Mouse (Mus musculus) neutrophil, adult 5-6 weeks (primary cell): ENCODE results near the gene Nme4. TPM values are rescaled to one million over a fixed set of nuclear protein-coding genes. Genes with fewer than 3 reads are reported as not detected.
"Not testable (repeated sequence)": the region's sequence is repeated elsewhere in the genome, so short reads cannot be mapped to it uniquely, and the experiment has no call there.

Experiments
- ATAC-seq: fragments of 151-379, 151-347 bp; 2 replicates; pipeline ENCODE4 v1.8.0; 2017; ENCODE audit warnings: mild to moderate bottlenecking, moderate TSS enrichment; ENCODE audit not compliant: insufficient number of reproducible peaks, poor library complexity, low FRiP score, severe bottlenecking; ENCODE audit errors: extremely low read depth
- total RNA-seq: library from RNA; stranded (forward); fragments of 200-1000 nt; gene quantifications from 2 replicates; pipeline ENCODE4 v1.2.3, GENCODE M21; 2017

Gene Nme4
- total RNA-seq, 1 experiment from 2014 or later = 2.7 TPM

GRCm38 (mm10) chr17:26115205-26115898 lies 19.9 kb upstream of the Nme4 start:
- ATAC-seq = no peak

DNA sequence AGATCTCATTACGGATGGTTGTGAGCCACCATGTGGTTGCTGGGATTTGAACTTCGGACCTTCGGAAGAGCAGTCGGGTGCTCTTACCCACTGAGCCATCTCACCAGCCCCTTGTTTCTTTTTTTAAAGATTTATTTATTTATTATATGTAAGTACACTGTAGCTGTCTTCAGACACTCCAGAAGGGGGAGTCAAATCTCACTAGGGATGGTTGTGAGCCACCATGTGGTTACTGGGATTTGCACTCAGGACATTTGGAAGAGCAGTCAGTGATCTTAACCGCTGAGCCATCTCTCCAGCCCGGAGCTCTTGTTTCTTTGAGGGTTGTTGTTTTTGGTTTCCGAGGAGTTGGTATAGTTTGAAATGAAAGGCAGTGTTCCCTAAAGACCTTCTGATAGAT lies 19.1 kb upstream of the Nme4 start:
- not testable (repeated sequence) for ATAC-seq

GRCm38 (mm10) chr17:26114061-26114460 lies 18.7 kb upstream of the Nme4 start:
- ATAC-seq = no peak

DNA sequence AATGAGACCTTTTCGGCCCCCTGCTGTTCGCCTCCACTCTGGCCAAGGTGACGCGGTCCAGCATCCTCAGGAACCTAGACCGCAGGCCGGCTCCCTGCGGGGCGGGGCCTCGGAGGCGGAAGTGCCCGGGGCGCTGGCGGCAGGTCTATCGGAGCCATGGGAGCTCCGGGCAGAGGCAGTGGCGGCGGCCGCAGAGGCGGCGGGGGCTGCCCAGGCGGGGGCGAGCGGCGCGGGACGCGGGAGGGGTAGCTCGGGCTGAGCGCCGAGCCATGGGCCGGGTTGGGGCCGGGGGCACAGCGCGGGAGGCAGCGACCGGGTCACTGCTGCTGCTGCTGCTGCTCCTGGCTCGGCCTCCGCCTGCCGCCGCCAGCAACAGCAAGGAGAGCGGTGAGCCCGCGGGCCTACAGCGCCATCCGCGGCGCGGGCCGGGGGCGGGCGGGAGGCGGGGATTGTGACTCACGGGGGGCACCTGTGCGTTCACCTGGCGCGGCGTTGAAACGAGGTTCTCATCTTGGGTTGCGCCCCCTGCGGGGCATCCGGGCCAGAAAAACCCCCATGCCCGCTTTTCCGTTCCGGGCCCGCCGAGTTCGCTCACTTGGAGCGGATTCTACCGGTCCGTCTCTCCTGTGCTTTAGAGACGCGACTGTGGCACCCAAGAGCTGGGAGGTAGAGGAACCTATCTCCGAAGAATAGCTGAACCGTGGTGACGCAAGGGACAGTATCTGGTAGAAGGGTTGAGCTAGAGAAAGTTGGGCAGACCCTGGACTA lies 18.0 kb upstream of the Nme4 start, which contains the start of gene Tmem8:
Gene Tmem8, plus strand, starts transcription at position 119 of the 768 bp plus-strand sequence.
- ATAC-seq = peak; percentile 77

- no peak for ATAC-seq
These were observed 17.3 kb upstream of the Nme4 start for GRCm38 (mm10) chr17:26112751-26113150.

GRCm38 (mm10) chr17:26111722-26112121 lies 16.3 kb upstream of the Nme4 start:
- ATAC-seq = no peak

DNA sequence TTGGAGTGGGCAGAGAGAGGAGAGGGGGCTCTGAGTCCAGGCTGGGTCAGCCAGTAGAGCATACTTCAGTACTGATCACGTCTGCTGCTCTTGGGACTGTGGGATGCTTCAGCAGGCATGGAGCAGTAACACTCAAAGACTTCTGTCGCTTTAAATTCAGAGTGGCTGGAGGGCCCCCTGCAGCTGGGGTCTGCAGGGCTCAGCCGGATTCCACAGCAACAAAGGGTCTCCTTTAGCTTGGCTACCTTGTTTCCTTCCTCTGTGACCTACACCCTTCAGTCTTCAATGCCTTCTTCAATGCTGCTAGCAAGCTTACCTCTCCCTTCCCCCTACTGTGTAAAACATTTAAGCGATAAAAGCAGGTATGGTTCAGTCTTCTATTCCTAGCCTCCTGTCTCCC lies 15.6 kb upstream of the Nme4 start:
- ATAC-seq = no peak

DNA sequence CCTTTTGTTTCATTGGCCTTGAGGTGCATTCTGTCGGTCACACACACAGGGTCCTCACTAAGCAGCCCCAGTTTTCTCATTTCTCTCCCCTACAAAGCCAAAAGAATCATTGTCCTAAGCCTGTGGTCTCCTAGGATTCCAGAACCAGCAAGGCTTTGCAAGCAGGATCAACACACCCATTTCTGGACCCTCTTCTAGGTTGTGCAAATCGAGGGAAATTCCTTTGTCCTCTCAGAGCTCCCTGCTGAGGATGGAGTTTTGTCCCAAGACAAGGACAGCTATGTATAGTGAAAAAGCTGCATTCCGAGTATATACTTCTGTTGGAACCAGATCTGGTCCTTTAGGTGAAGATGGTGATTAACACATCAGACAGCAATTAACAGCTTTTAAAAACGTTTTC lies 14.8 kb upstream of the Nme4 start:
- no peak for ATAC-seq

DNA sequence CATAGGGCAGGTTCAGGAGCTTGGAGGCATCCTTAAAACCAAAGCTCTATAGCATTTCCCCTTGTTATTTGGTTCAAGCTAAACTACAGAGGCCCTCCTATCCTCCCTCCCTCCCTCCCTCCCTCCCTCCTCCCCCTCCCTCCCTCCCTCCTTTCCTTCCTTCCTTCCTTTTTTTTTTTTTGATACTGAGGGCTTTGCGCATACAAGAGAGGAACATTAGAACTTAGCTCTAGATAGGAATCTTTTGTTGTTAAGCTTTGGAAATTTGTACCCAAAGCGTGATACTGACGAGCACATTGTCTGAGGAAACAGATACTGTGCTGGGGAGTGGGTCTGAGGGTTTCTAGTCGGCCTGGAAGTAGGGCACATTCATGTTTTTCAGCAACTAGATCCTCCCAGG lies 10.2 kb upstream of the Nme4 start:
- ATAC-seq = no peak

DNA sequence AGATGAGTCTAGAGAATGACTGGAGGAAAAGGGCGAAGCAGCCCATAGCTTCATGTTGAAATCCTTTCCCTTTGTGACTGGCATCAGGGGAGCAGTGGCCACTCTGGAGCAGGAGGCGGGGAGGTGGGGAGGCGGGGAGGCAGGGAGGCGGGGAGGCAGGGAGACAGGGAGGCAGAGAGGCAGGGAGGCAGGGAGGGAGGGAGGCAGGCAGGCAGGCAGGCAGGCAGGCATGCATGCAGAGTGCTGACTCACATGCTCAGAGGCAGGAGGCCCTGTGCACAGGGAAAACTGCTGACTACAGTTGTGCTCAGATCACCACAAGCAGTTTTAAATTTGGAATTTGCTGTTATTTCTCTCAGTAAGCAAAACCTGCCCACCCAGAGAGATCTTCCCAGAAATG lies 6.1 kb upstream of the Nme4 start:
- ATAC-seq = no peak

- ATAC-seq = no peak
These were observed 4.8 kb upstream of the Nme4 start for GRCm38 (mm10) chr17:26100166-26100565.

GRCm38 (mm10) chr17:26099316-26099715 lies 3.9 kb upstream of the Nme4 start:
- not testable (repeated sequence) for ATAC-seq

GRCm38 (mm10) chr17:26098461-26098860 lies 3.1 kb upstream of the Nme4 start:
- ATAC-seq = no peak

DNA sequence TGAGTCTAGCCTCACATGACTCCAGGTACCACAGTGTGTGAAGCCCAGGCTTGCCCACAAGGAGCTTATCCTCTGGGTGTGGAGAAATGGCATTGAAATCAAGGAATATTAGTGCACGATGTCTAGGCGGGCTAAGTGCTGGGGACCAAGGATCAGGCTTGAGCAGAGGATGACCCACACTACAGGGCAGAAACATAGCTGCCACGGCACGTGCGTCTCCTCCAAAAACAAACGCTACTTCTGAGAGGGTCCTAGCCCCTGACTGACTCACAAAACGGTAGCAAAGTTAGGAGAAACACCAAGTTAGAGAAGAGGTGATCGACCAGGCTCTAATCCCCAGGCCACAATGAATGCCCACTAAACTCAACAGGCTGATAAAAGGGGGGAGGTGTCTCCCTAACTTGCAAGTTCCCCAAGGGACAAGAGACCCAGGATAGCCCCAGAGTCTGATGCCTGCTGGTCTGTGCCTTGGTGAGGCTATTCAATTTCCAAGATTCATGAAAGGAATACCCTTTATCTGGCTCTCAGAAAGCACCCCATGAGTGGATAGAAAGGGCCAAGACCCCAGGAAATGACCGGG lies 781 bp downstream of the Nme4 start:
- no peak for ATAC-seq

DNA sequence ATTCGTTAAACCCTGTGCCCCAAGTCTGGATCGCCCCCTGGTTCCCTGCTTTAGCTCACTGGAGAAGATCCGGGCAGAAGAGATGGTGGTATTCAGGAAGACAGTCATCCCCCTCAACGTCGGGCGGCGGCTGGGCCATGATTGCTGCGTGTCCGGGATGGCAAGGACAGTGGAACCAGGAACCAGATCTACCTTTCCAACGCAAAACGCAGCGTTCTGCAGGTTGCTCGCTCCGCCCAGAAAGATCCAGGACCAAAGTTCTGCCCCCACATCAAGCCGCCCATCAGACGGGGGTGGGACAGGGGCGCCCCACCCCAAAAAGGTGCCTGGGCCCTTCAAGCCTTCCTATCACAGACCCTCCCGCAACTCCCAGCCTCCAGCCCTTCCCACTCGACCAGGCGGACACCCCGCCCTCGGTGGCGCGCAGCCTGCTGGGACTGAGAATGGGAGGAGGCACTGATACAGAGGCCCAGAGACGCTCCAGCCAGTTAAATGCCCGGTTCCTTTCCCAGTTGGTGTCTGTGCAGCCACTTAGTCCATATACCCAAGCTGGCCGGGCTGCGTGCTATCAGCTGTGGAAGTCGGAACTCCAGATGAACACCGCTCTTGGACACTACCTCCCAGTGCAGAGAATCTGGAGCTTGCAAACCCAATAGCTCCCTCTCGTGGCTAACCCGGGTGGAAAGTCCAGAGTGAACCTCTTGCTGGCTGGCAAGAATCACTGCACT lies 5.3 kb downstream of the Nme4 start, which contains the start of gene Decr2:
Gene Decr2, minus strand, starts transcription at position 433 of the 728 bp plus-strand sequence.
- peak; percentile 76 for ATAC-seq

- ATAC-seq = no peak
These were observed 8.3 kb downstream of the Nme4 start for GRCm38 (mm10) chr17:26087059-26087564.

DNA sequence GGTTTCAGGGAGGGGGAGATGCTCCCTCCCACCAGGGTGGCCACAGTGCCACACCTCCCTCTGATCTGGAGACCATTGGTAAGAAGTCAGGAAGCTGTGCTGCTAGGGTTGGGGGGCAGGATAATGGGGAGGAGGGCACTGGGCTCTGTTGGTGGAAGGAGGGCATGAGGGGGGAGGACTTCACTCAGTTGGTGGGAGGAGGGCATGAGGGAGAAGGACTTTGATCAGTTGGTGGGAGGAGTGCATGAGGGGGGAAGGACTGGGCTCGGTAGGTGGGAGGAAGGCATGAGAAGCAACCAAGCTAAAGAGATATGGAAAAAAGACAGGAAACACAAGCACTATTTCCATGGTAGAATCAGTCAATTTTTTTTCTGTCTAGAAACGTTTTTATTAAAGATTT lies 14.5 kb downstream of the Nme4 start:
- ATAC-seq = no peak

- no peak for ATAC-seq
These were observed 16.6 kb downstream of the Nme4 start for GRCm38 (mm10) chr17:26078851-26079250.

- no peak for ATAC-seq
These were observed 20.2 kb downstream of the Nme4 start for GRCm38 (mm10) chr17:26075246-26075645.
